Mouse (Mus musculus): ENCODE measurements around the gene Flt3.

The Flt3 gene

DNA sequence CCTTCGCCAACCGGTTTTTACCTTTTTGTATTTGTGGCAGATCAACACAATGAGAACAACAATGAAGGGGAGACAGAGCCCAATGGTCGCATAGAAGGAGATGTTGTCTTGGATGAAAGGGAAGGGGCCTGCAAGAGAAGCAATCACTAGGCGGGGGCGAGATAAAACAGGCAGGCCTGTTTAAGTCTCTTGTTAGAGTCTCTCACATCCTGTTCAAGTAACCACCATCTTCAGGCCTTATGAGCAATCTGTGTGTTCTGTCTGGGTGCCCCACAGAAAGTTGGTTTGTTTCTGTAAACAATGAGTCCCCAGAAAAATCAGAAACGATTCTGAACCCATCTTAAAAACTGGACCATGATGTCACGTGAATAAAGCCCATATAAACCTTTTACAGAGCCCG, 45.3 kb downstream of the Flt3 start:
- no peak for DNase-seq (ENCODE audit: low read depth, low spot score)

DNA sequence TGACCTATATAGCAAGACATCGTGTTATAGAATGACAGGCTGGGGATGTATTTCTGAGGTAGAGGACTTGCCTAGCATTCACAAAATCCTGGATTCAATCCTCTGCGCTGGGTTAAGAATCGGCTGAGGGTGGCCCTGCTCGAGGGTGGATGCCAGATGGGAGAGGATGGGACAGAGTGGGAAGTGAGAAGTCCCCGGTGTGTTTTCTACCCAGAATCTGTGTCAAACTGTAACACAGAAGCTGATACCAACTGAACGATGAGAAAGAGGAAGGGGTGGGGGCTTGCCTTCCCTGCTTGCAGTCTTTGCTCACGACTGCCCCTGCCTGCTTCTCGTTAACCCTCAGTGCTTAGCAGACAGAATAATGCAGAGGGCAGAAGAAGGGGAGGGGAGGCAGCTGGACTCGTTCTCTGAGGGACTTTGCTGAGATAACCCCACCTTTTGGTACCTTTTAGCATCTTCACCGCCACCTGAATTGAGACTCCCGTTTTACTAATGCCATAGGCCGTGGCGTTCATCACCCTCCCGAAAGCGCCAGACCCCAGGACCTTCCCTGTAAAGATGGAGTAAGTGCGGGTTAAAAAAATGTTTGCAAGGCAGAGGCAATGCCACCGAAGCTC, 46.0 kb downstream of the Flt3 start:
- no peak for DNase-seq (ENCODE audit: low read depth, low spot score)

DNA sequence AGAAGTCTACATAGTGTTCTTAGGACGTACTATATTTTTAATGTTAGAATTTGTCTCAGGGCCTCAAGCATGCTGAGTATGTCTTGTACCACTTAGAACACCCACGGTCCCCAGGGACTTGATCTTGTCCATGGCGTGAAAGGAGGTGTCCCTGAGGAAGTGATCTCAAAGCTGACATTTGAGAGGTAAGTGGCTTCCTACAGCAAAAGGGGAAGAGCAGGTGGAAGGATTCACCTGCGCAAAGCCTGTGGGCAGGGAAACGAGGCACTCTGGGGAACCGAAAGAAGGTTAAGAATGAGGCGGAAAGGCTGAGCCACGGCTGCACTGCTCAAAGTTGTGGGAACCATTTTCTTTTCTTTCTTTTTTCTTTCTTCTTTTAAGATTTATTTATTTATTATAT, 48.4 kb downstream of the Flt3 start:
- no peak for DNase-seq (ENCODE audit: low read depth, low spot score)

DNA sequence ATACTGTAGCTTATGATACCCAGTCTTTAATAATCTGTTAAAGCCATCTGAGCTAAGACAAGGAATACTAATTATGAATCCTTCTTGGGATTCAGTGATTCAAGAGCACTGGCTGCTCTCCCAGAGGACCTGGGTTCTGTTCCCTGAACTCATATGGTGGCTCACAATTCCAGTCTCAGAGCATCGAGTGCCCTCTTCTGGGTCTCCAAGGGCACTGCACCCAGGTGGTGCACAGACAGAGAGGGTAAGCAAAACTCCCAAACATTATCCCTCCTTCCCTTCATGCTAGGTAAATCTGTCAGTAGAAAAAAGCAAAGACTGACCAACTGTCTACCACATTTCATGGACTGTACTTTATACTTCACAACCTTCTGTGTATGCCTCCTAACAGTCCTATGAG, 54.3 kb downstream of the Flt3 start:
- DNase-seq (ENCODE audit: low read depth, low spot score), result no peak

DNA sequence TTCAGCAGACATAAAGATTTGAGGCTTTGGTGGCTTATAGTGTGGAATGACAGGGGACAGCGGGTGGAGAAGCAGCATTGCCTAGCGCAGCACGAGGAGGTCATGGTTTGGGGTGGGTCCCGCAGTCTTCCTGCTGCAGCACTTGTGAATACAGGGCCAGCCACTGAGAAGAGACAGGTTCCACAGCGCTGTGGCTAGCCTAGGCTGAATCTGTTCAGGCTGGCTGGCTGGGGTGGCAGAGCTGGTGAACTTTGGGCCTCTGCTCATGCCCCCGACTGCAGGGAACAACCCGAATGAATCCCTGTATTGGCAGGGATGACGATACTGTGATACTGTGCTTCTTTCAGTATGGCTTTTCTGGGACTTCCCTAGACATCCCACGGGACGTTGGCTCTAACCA, 56.4 kb downstream of the Flt3 start:
- DNase-seq (ENCODE audit: low read depth, low spot score), result no peak

DNA sequence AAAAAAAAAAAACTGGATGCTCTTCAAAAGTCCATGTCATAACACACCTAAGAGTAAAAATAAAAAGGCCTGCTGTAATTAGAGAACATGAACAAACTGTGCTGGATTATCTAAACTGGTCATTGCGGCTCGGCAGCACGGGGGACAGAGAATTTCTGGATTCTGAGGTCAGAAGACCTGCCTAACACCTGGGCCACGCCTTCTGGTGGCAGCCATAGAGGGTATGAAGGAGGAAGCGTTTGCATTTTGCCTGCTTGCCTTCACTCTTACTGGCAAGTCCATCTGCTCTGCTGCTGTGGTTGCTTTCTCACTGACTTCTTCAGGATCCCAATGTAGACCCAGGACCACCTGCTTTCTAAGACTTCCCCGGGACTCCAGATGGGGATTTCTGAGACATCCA, 57.4 kb downstream of the Flt3 start:
- no peak for DNase-seq (ENCODE audit: low read depth, low spot score)

DNA sequence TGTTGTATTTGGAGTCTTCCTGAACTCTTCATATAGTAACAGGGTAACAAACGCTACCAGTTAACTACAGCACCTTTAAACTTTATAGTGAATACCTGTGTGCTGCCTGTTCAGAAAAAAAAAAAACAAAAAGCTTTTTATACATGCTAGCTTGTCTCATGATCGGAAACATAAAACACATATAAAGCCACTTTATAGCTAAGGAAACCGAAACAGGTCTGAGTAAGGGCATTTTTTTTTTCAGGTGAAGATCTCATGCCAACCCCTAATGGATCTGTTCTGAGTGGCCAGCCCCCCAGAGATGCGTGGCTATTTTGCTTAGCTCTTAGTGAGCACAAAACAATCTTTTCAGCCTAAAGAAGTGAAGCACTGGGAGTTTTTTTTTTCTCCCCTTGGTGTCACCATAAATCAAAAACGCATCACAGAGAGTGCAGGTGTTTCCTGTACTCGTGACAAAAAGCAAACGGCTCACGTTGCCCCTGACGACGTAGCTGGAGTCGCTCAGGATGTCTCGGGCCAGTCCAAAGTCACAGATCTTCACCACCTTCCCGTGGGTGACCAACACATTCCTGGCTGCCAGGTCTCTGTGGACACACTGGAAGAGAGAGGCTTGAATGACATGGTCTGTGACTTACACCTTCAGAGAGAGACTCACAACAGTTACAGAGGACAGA, 59.4 kb downstream of the Flt3 start:
- DNase-seq (ENCODE audit: low read depth, low spot score), result no peak

DNA sequence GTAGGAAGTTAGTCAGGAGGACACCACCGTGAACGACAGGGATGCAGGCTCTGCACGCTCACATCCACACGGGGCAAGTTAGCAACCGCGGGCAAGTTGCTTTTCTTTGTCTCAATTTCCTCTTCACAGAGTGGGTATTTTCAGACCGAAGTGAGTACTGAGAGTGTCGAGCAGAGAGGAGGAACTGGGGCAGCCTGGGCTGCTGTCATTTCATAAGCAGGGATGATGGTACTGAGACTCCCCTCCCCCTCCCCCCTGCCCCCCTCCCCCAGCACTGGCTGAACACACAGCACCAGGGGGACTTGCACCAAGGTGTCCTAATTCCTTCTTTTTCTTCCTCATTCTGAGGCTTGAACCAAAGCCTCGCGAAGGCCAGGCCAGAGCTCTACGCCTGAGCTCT, 60.7 kb downstream of the Flt3 start:
- no peak for DNase-seq (ENCODE audit: low read depth, low spot score)

DNA sequence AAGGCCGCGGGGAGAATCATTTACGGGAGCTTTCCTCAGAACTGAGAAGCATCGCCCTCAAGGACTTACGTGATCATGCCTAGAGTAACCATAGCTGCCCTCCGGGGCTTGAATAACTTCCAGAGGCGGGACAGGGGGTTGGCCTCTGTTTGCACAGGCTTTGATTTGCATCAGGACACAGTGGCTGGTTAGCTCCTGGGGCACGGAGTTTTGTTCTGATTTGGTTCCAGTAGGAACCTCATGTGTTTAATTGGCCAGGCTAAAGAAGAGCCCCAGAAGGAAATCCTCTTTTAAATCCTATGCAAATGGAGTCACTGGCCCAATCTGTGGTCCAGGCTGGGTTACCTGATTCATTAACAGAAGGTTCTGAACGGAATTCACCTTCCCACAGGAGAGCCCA, 61.3 kb downstream of the Flt3 start:
- no peak for DNase-seq (ENCODE audit: low read depth, low spot score)

DNA sequence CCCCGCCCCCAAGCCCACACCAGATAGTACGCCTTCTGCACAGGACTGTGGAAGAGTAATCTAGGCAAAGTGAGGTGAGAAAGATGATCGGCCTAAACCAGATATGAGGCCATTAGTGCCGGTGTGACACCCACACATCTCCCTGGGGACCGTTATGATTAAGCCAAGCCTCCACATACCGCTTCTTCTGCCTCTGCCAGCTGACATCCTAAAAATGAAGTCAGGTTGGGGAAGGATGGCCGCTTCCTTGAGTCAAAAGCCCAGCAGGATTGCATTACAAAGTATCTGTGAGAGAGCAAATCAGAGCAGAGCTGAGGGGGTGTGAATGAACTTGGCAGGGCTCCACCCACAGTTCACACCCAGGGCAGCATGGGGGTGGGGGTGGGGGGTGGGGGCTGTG, 67.6 kb downstream of the Flt3 start:
- DNase-seq (ENCODE audit: low read depth, low spot score), result no peak

DNA sequence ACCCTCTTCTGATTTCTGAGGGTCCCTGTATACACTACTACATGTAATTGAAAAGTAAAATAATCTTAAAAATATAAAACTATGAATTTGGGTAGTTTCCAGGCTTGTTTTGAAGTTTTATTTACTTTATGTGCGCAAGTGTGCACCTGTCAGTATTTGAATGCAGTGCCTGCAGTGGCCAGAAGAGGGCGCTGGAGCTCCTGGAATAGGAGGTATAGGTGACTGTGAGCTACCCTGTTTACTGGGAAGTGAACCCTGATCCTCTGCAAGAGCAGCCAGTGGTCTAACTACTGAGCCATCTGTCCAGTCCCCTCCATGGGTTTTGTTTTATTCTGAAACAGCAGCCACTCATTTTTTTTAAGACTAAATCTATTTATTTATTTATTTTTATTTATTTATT, 68.7 kb downstream of the Flt3 start:
- no peak for DNase-seq (ENCODE audit: low read depth, low spot score)

DNA sequence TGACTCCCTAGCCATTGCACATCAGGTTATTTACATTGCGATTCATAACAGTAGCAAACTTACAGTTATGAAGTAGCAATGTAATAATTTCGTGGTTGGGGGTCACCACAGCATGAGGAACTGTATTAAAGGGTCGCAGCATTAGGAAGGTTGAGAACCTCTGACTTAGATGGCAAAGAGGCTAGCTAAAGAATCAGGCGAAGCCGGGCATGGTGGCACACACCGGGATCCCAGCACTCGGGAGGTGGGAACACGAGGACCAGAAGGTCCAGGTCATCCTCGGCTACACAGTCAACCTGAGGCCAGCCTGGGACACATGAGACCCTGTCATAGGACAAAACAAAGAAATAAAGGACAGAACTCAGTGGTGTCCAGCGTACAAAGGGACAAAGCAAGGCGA, 70.3 kb downstream of the Flt3 start:
- no peak for DNase-seq (ENCODE audit: low read depth, low spot score)

DNA sequence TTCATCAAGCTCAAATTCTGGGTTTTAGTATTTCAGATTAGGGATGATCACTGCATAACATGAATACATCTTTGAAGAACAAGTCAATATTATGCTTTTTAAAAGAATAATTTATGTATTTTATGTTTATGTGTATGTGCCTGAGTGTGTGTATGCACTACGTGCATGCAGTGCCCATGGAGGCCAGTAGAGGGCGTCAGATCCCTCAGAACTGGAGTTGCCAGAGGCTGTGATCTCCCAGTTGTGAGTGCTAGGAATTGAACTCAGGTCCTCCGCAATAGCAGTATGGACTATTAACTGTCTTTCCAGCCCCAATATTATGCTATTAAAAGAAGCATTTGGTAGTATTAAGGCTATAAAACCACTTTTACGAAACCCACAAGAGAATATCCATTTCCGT, 72.7 kb downstream of the Flt3 start:
- no peak for DNase-seq (ENCODE audit: low read depth, low spot score)

DNA sequence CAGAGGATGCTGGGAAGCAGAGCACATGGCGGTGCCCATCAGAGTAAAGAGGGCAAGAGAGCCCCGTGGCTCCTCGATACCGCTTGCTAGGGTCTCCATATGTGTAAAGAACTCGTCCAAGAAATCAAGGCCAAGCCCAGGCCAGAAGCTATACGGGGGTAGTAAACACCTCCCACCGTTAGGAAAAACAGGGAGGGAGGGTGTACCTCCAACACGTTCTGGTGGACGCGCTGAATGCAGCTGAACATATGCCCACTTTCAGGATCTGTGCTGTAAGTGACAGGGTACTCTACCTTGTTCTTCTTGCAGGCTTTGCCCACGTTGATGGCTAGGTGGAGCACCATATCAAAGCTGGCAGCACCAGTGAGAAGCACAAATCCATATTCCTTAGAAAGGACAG, 74.4 kb downstream of the Flt3 start:
- DNase-seq (ENCODE audit: low read depth, low spot score), result no peak

DNA sequence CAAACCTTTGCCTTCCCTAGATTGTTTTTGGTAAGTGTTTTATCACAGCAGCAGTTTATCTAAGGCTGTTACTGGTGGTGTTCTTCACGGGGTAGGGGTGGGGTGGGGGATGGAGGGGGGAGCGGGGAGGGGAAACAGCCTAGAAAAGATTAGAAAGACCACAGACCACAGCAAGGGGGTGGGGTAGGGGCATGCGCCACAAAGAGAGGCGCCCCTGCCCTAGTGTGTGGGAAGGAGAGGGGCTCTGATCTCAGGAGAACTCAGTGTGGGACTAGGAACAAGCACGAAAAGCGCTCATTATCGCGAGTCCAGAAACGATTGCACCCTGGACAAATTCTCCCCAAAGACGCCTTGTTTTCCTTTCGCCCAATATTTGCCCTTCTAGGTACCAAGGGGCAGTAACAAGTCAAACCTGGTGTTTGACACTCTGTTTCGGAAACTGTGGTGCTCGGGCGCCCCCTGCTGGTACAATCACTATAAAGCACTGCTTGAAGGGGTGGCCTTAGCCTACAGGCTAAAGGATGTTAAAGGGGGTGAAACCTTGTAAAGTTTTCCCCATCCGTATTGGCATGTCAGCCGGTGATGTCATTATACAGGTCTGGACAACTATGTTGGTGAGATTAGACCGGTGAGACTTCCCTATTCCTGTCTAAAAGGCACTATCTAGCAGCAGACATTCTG, 76.9 kb downstream of the Flt3 start:
- DNase-seq (ENCODE audit: low read depth, low spot score), result no peak

DNA sequence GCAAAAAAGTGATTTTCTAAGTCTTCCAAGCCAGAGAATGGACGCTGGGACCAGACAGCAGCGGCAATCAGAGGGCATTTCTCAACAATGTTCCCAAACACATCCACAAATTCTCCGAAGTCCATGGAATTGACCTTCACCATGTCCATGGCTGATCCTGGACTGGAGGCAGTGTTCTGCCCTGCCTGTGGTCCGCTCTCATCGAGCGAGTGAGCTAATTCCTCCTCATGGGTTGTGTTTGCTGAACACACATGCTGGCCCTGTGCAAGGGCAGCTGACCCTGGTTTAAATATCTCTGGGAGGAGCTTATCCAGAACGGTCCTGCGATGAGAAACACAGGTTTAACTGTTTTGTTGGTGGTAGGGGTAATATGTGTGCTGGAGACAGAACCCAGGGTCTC, 78.1 kb downstream of the Flt3 start, which contains the start of gene Urad:
Gene Urad (minus strand): TSS at position 258 of the 400 bp plus-strand sequence.
- no peak for DNase-seq (ENCODE audit: low read depth, low spot score)

DNA sequence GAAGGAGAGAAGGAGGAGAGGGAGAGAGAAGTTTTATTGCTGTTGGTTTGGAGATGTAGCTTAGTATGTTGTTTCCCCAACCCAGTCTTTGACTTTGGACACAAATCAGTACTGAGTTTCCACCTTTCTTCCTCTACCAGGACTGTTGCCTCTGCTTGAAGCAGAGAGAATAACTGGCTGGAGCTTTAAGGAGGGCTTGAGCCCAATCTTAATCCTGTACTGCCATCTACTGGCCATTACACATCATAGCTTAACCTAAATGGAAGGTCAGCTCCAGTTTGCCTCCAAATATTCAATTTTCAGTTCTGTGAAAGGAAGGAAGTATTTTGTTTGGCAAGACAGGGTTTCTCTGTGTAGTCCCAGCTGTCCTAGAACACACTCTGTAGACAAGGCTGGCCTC, 80.6 kb downstream of the Flt3 start:
- no peak for DNase-seq (ENCODE audit: low read depth, low spot score)

DNA sequence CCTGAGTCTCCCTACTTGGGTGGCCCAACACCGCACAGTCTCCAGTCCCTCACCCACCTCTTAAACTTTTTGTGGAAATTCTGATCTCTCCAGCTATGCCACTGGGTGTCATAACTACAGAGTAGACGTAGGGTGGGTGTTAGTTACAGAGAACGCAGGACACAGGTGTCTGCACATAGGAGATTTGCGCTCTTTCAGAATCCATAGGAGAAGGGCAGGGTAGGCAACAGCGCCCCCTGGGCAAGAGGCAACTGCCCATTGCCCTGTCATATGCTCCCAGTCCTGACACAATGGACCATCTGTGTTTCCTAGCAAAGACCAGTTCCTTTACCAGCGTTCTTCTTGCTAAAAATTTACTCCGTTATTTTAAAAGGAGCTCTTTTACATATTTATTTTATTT, 82.3 kb downstream of the Flt3 start:
- DNase-seq (ENCODE audit: low read depth, low spot score), result no peak

DNA sequence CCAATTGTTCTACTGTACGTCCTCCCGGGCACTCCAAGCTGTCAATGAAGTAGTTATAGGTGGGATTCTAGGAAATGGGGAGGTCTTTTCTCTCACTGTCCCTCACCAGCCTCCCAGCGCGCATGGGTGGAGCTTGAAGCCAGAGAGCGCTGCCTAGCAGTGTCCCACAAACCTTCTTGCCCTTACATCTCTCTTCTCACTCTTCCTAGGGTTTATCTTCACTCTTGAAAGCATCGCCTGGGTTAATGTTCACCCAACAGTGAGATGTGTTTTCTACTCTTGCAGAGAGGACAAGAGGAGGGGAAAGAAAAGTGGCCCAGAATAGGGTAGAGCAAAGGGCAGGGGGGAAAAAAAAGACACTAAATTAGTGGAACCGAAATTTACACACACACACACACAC, 83.0 kb downstream of the Flt3 start:
- no peak for DNase-seq (ENCODE audit: low read depth, low spot score)

DNA sequence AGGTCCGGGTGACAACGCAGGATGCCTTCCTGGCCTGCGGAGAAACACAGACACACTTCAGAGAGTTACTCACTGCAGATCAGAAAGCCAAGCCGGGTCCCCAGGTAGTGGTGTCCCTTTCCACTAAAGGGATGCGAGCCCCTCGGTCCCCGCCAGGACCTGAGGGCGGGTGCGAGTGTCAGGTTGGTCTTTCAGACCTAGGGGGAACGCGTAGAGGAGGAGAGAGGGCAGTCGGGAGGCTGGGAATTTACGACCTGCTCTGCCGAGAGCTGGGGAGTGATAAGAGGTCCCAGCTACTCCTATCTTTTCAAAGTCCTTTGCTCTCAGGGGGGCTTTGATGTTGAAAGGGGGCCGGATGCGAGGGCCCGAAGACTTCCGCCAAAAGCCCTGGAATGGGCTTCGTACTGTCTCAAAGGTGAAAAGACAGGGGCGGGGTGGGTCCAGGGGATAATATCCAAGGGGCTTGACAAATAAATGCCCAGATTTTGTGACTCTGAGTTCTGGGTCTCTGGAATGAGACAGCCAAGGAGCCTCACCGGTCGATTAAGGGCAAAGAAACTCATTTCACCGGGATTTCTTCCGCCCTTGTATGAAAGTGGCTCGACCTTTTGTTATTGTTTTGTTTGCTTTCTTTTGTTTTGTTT, 84.7 kb downstream of the Flt3 start:
- no peak for DNase-seq (ENCODE audit: low read depth, low spot score)

DNA sequence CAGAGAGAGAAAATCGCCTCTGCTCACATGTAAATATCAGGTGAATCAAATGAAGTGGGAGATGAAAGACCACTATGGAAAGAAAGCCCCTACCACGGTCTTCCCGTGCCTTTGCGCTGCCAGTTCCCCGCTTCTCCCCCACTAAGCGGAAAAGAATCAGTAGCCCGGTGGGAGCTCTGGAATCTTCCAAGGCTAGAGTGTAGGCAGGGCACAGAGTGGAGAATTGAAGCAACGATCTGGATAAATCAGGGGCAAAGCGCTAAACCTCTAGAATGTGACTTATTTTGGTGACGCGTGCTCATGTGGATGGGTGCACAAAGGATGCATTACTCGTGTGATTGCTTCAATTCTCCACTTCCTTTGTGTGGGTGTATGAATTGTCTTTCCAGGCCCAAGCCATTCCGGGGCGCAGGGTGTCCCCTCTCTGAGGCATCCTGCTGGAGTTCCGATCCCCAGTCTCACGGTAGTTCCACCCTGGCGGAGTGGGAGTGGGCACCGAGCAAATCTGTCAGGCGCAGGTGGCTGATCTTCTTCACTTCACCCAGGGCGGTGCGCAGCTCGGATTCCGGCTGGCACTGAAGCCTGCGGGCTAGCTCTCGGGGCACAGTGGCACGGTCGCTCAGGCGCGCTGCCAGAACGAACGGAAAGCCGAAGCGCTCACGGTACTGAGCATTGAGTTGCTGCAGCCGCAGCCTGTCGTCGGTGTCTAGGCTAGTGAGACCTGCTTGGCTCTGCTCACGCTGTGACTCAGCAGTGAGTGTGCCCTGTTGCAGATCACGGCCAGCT, 85.5 kb downstream of the Flt3 start:
- no peak for DNase-seq (ENCODE audit: low read depth, low spot score)

All from WW6 (cell line).